Mouse (Mus musculus) spleen, postnatal 36 days (tissue): ENCODE results near the gene F8.

Source experiments
- DNase-seq, 2 experiments: peaks; one replicate each; pipeline ENCODE4 v3.0.0; 2022; ENCODE audit warnings: low spot score in 2 of 2, mixed read lengths in 1 of 2

F8 gene

GRCm38 (mm10) chrX:75138182-75138581 lies 244.2 kb downstream of the F8 start:
- DNase-seq, result no peak

DNA sequence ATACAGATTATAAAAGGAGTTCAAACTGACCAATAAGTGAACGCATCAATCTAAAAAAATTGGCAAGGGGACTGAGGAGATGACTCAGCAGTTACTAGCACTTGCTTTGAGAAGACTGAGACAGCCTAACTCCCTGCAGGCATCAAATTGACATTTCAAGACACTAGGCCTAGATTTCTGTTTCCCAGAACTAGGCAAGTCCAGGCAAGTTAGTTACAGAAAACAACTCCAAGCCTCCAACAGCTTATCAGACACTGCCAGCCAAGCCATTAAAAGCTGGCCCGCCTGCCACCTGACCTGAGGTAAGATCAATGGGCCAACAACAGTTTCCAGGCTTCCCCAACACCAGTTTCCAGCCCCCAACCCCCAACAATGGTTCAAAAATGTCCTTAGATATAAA lies 244.7 kb downstream of the F8 start:
- DNase-seq, result no peak

DNA sequence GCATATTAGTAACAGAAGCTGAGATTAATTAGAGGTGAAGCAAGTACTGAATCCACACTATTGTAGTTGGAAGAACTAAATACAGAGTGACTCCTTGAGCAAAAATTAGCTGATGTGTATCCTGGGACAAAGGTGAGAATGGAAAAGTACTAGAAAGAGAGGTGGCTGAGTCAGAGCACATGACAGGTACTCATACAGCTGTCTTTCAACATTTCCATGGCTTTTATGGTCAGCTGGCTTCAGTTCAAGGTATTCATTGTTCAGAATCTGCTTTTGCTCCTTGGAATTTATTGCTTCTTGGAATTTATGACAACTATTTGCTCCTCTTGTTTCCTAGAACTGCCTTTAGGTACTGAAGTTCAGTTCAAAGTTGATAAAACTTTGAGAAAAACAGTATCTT lies 245.5 kb downstream of the F8 start:
- no peak for DNase-seq

DNA sequence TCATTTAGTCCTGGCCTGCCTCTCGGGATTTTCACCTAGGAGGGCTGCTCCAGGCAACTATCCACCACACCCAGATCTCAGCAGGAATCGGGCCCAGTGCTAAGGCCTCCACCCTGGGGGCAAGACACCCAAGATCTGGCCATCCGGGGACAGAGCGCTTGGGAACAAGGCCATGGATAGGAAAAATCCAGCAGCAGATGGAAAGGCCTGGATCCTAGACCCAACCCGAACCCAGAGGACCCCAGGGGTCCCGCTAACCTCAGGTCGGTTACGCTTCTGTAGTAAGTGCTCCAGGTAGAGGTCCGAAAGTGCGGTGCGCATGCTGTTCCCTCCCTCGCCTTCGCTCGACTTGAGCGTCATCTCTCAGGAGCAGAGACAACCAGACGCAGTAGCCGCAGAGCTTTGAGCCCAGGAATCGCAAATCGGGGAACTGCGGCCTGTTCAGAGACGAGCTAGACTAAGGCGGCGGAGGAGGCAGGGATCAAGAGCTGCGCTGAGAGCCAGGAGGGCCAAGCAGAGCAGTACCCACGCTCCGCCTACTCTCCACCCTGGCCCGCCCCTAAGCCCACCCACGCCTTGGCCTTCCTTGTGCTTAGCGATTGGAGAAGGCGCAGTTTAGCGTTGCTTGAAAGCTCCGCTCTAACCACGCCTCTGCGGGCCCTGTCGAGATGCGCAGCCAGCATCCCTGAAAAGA lies 251.8 kb downstream of the F8 start, which contains the start of gene Mpp1:
Gene Mpp1 (minus strand): TSS at position 550 of the 694 bp plus-strand sequence.
- peak; percentile 83 to 84 for DNase-seq

- peak in 1 of 2 experiments; percentile 6 for DNase-seq
Measured at GRCm38 (mm10) chrX:75129474-75129873, 252.9 kb downstream of the F8 start.

DNA sequence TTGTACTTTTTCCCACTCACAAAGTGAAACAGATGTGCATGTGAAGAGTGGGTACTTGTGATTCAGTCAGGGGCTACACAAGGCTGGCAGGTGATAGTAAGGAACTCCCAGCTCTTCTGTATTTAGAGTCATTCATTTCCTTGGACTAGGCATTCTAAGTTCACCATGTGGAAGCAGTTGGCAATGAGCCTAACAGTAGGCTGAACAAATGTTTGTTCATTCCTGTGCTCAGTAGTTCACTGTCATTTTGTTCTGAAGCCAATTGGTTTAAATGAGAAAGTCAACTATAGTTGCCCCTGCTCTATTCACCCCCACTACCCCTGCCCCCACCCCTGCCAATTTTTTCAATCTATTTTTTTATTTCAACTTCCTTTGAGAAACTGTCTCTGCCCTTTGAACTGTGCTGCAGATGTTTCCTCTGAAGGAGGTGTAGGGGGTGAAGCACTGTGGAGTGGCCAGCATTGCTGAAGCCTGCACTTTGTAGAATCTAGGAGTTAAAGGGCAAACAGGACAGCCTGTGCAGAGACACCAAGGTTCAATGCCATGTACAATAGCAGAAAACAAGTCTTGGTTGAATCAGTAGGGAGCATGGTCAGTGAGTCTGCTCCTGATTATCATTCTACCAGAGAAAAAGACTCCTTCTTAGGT lies 254.0 kb downstream of the F8 start:
- DNase-seq, result peak; percentile 12 to 32

DNA sequence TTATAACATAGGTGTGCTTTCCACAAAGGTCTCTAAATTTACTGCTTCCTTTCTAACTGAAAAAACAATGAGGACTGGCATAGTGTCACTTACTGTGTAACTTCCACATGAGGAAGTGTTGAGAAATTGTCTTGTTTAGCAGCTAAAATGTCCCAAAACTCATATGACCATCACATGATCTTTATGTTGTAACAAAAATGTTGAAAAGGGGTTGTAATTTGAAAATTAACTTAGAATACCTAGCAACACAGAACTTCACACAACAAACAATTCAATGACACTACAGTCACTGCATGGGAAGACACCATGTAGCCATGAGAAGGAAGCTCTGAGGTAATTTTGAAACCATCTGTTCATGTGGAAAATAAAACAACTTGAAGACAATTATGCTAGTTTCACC lies 255.5 kb downstream of the F8 start:
- DNase-seq, result no peak

GRCm38 (mm10) chrX:75125606-75126005 lies 256.8 kb downstream of the F8 start:
- DNase-seq, result no peak
